Comparison of ENCODE assay signal across 8 mouse cellular contexts in the genomic region with DNA sequence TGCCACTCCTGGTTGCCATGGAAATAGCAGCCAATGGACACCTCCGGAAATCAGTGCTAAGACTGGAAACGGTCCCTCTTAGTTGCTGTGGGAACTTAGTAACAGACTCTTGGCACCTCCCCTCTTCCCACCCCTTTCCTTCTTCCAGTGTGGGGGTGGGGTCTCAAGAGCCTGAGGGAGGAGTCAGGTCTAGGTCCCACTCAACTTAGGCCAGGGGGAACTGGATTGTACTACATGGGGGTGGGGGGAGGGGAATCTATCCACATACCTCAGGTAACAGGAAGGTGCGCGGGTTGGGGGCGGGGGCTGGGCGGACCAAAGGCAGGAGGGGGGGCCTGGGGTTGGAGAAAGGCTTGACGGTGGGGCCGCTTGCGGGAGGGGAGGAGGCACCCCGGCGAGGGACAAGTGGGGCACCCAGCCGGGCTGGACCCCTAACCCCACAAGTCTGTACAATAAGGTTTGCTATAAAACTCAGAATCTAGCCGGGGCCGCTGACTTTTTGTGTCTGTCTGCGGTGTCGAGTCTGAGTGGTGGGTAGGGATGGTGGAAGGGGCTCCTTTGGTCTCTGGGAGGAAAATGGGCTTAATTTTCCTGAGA. TPM values are rescaled to one million over a fixed set of nuclear protein-coding genes. Genes with fewer than 3 reads are reported as not detected.
DNase-seq lines count a peak whose midpoint lies in the region; ATAC-seq lines count a peak whose summit lies in the region.

No protein-coding gene starts in this region.

- ATAC-seq in hindbrain, embryonic 14.5 days (ENCODE audit: low FRiP score) = peak; percentile 81

- peak overlapping the region; percentile 68 for H3K4me2 ChIP-seq in hindbrain, embryonic 14.5 days (replicated peaks)

- H3K4me3 ChIP-seq in hindbrain, embryonic 14.5 days (replicated peaks; ENCODE audit: low read length) = peak overlapping the region; percentile 42

- H3K9me3 ChIP-seq in hindbrain, embryonic 14.5 days (ENCODE audit: control insufficient read depth, low read length) = no peaks in the 10 kb centered on the region

- DNase-seq in R1 (ENCODE audit: low read depth, low spot score) = peak; percentile 100
- DNase-seq in cerebellum, adult 9-11 months = peak; percentile 94
- peak; percentile 95 to 97 for DNase-seq in frontal cortex, postnatal 25 days (ENCODE audit: low spot score in 2 of 2)
- DNase-seq in hindbrain, embryonic 14.5 days (ENCODE audit: low spot score) = peak; percentile 88
- peak; percentile 81 to 95 for DNase-seq in layer of hippocampus, postnatal 25 days (ENCODE audit: extremely low spot score in 1 of 2, low spot score in 1 of 2)
- DNase-seq in lung, postnatal 25 days (ENCODE audit: low spot score) = peak; percentile 98
- DNase-seq in retina, postnatal 1 day = peak; percentile 98
- DNase-seq in urinary bladder, postnatal 10 days (ENCODE audit: low spot score) = peak; percentile 81

- peaks cover 18% of the 10 kb centered on the region; the same call in 1 of the 2 replicates for H3K4me1 ChIP-seq in hindbrain, embryonic 14.5 days (replicated peaks; ENCODE audit: control insufficient read depth, insufficient read depth, low read length)

- H3K36me3 ChIP-seq in hindbrain, embryonic 14.5 days (replicated peaks; ENCODE audit: control insufficient read depth, insufficient read depth) = peaks cover 42% of the 10 kb centered on the region

- H3K9ac ChIP-seq in hindbrain, embryonic 14.5 days = peak overlapping the region; percentile 65

- no peaks in the 10 kb centered on the region for H3K27me3 ChIP-seq in hindbrain, embryonic 14.5 days (ENCODE audit: control insufficient read depth, insufficient read depth, low read length)

- WGBS in hindbrain, embryonic 14.5 days = under 1% methylated on average over 16 of the region's 16 CpGs

- peak overlapping the region; percentile 68 for H3K27ac ChIP-seq in hindbrain, embryonic 14.5 days

RNA-seq across cellular contexts. Expression of a gene that starts 0.5 kb away (rescaled TPM):
- polyA plus RNA-seq in hindbrain, embryonic 14.5 days (2014; fragmentation: Nextera tagmentation; extraction: Ambion mirVana) = 4.8 and 7.3 TPM in 2 replicates
- 10 to 100 TPM; 28.7 to 33.2 TPM for total RNA-seq in layer of hippocampus, postnatal 25 days (2021)

RNA-seq across cellular contexts. Expression of a gene that starts 7.4 kb away (rescaled TPM):
- polyA plus RNA-seq in hindbrain, embryonic 14.5 days (2014; fragmentation: Nextera tagmentation; extraction: Ambion mirVana) = 18.7 and 19.1 TPM in 2 replicates
- 10 to 100 TPM; 35.1 to 50.0 TPM for total RNA-seq in layer of hippocampus, postnatal 25 days (2021)

RNA-seq across cellular contexts. Expression of a gene that starts 16.3 kb away (rescaled TPM):
- polyA plus RNA-seq in hindbrain, embryonic 14.5 days (2014; fragmentation: Nextera tagmentation; extraction: Ambion mirVana) = not detected in 2 replicates
- 1 to 10 TPM; 3.7 to 5.7 TPM for total RNA-seq in layer of hippocampus, postnatal 25 days (2021)

RNA-seq across cellular contexts. Expression of a gene that starts 24.8 kb away (rescaled TPM):
- polyA plus RNA-seq in hindbrain, embryonic 14.5 days (2014; fragmentation: Nextera tagmentation; extraction: Ambion mirVana) = 5.6 and 6.9 TPM in 2 replicates
- 10 to 100 TPM; 63.4 to 66.7 TPM for total RNA-seq in layer of hippocampus, postnatal 25 days (2021)

RNA-seq across cellular contexts. Expression of a gene that starts 31.3 kb away (rescaled TPM):
- 10.6 and 11.0 TPM in 2 replicates for polyA plus RNA-seq in hindbrain, embryonic 14.5 days (2014; fragmentation: Nextera tagmentation; extraction: Ambion mirVana)
- 1 to 10 TPM; 4.5 to 5.3 TPM for total RNA-seq in layer of hippocampus, postnatal 25 days (2021)

Comparison
In these comparisons a context has a peak if more than half of its experiments do, and no peak if none do; other contexts are left out.
1. Peak in every context shown above with its lines: DNase-seq, ATAC-seq, H3K4me3 ChIP-seq and H3K27ac ChIP-seq.